Comparison of ENCODE assay signal across 18 mouse cellular contexts in the genomic region with DNA sequence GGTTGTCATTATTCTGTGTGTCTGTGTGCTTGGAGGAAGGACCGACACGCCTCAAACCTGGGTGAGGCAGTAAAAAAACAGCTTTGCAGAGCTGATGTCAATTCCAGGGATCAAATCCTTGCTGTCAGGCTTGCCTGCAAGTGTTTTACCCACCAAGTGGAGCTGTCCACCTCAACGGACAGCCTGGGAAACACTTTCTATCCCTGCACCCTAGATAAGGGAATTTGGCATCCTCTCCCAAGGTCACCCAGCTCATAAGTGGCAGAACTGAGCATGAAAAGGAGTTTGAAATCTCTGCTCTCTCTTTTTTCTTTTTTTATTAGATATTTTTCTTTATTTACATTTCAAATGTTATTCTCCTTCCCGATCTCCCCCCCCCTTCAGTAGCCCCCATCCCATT.
"Had no signal": no experiment of that assay in that cellular context is flagged by ENCODE, and none has a peak within 500 bp of the region (broad histone marks: within the 10 kb centered on the region; RNA-seq: fewer than 3 reads in every experiment).

No protein-coding gene starts in this region.

- H3K4me2 ChIP-seq: limb, embryonic 12.5 days; liver, embryonic 13.5 days; lung, embryonic 15.5 days; midbrain, embryonic 11.5 days; midbrain, embryonic 15.5 days; neural tube, embryonic 13.5 days had no signal

- DNase-seq: kidney, postnatal 10 days; kidney, postnatal 4 days; liver; liver, embryonic 13.5 days; liver, postnatal 0 days; lung, postnatal 14 days; right cerebral cortex, adult 18-20 months; right cerebral cortex, postnatal 25 days; thymus, adult 18-20 months; thymus, postnatal 14 days had no signal

- H3K27me3 ChIP-seq: liver, embryonic 13.5 days; lung, embryonic 15.5 days; megakaryocyte, embryonic 14.5 days had no signal

- H3K36me3 ChIP-seq: limb, embryonic 12.5 days; liver, embryonic 13.5 days; lung, embryonic 15.5 days; midbrain, embryonic 15.5 days; neural tube, embryonic 13.5 days had no signal

- H3K4me1 ChIP-seq: limb, embryonic 12.5 days; liver, embryonic 13.5 days; lung, embryonic 15.5 days; megakaryocyte, embryonic 14.5 days; midbrain, embryonic 15.5 days had no signal

- H3K27ac ChIP-seq: layer of hippocampus, adult 2 months; limb, embryonic 12.5 days; liver, embryonic 13.5 days; lung, embryonic 15.5 days; macrophage; midbrain, embryonic 15.5 days; neural tube, embryonic 13.5 days had no signal

- H3K9me3 ChIP-seq: limb, embryonic 12.5 days; liver, embryonic 13.5 days; lung, embryonic 15.5 days; megakaryocyte, embryonic 14.5 days; midbrain, embryonic 15.5 days; neural tube, embryonic 13.5 days had no signal

- H3K4me3 ChIP-seq: layer of hippocampus, adult 2 months; limb, embryonic 12.5 days; liver, embryonic 13.5 days; lung, embryonic 15.5 days; megakaryocyte, embryonic 14.5 days; midbrain, embryonic 15.5 days; neural tube, embryonic 13.5 days had no signal

- ATAC-seq: liver, postnatal 0 days; midbrain, embryonic 15.5 days had no signal

- H3K9ac ChIP-seq: limb, embryonic 12.5 days; liver, embryonic 13.5 days; liver, postnatal 0 days; lung, embryonic 15.5 days; midbrain, embryonic 15.5 days; neural tube, embryonic 13.5 days had no signal
